Mouse (Mus musculus) gastrocnemius, postnatal 14 days (tissue): ENCODE data around the gene Ccnt1. TPM values are rescaled to one million over a fixed set of nuclear protein-coding genes. Genes with fewer than 3 reads are reported as not detected.
"Not testable (repeated sequence)": the region's sequence is repeated elsewhere in the genome, so short reads cannot be mapped to it uniquely, and the experiment has no call there.

Experiments used
- DNase-seq: peaks from one replicate; pipeline ENCODE4 v3.0.0; 2021; ENCODE audit warnings: mixed read lengths
- intact Hi-C: fragments of 180-260 bp; cut with DNase I; formaldehyde crosslinking; loops from one replicate; pipeline ENCODE4 v1.15.1; 2025; ENCODE audit warnings: low total_unique reads
- total RNA-seq, 2 experiments: library from RNA; stranded (reverse); gene quantifications; 2 replicates each; pipeline ENCODE4 v1.2.3; 2021

The Ccnt1 gene
- total RNA-seq, 2 experiments from 2014 or later, result 20.4 to 20.6 TPM

- intact Hi-C loops, result loop anchor here (2.0 kb wide), 1 partner anchor 27 kb away; no protein-coding TSS in a partner anchor
- no peak for DNase-seq
These were observed 31.1 kb upstream of the Ccnt1 start for GRCm38 (mm10) chr15:98601832-98602190.

DNA sequence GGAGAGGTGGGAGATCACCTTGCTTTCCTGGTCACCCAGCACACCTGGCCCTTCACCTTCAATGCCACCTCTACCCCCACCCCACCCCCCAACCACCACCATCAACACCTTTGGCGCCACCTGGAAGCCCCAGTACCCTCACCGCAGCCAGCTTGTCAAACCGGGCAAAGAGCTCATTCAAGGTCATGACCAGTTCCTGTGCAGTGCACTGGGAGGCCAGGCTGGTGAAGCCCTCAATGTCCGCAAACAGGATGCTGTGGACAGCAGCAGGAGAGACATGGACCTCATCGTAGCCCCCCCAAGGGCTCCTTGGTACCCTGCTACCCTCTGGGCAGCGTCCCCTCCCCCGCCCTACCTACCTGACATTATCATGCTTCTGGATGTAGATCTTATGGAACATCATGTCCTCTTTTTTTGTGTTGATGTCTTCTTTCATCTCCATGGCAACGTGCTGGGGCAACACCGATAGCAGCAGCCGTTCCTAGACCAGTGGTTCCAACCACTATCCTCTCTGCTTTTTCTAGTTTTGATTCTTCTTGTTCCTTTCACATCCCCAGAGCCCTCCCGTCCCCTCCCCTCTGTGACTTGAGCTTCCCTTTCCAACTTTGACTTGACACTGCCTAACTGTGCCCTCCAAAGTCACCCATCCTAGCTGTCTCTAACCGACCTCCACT is 29.4 kb upstream of the Ccnt1 start:
- no peak for DNase-seq
- intact Hi-C loops, result loop anchor here (2.0 kb wide), 1 partner anchor 29 kb away; no protein-coding TSS in a partner anchor

DNA sequence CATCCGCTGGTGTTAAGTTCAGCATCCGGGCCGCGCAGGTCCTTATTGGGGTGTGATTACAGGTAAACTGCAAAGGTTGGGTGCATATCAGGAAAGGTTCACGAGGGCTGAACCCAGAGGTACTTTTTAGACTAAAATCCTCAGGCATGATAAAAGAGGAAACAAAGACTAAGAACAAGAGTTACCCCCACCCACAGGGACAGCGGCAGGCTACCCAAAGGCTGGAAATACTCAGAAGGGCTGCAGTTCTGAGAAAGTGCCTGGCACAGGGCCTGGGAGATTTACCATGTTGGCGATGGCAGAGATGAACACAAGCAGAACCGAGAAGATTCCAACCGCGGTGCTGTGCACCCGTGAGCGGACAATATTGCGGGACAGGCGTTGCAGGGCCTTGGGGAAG is 25.9 kb upstream of the Ccnt1 start:
- DNase-seq, result no peak
- intact Hi-C loops, result no loop called here

- intact Hi-C loops, result no loop called here
- no peak for DNase-seq
These were observed 24.3 kb upstream of the Ccnt1 start for GRCm38 (mm10) chr15:98595049-98595448.

GRCm38 (mm10) chr15:98594193-98594592 is 23.5 kb upstream of the Ccnt1 start:
- intact Hi-C loops, result no loop called here
- DNase-seq, result no peak

DNA sequence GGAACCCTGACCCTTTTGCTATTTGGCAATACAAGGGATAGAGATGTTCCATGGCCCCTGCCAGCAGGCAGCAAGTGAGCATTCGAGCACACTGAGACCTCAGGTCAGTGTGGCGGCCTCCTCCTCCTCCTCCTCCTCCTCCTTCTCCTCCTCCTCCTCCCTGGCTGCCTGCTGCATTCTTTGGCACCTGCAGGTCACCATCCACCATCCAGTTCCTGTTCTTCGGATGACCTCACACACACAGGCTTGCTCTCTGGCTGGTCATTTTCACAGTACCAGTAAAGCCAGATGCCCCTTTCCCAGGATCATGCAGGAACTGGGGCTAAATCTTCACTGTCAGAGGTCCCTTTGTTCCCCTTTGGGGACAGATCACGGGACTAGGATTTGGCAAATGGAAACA is 20.7 kb upstream of the Ccnt1 start:
- DNase-seq, result no peak
- intact Hi-C loops, result no loop called here

DNA sequence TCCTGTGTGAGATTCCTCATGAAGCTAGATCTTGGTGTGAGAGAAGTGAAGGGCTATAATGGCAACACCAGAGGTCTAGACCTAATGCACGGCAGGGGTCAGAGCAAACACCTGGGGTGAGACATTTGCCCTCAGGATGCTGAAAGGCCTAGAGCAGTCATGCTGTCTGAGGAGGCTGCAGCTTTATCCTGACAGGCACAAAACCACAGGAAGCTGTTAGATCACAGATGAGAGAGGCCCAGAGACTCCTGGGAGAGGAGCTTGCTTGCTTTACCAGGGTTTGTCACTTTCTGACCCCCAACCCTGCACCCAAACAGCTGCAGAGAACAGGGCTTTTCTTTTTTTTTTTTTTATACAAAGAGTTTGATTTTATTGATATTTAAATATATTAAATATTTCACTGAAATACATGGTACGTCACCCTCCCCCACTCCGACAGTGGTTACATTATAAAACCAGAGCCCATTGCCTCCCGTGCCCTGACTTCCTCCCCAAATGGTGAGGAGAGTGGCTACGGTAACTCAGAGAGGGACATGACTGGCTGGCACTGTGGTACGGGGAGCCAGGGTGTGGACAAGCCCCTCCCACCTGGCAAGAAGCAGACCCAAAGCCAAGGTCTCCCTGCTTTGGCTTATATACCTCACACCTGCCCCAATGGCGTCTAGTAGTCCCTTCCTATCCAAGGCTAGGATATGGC is 19.1 kb upstream of the Ccnt1 start:
- no peak for DNase-seq
- intact Hi-C loops, result no loop called here

DNA sequence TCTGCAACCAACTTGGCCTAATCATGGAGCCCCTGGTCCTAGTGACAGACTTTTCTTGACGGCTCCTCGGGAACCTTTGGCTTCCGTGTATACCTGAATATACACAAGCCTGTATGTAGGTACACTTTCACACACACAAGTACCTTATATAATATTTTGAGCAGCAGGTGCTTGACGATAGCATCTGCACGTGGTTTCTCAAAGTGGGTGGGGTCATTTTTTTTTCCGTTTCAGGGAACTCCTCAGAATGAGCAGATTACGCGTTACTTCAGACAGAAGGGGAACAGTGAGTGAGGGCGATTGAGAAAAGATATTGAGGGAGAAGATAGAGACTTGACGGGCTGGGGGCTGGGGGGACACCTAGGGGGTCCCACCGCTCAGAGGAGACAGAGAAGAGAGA is 17.0 kb upstream of the Ccnt1 start:
- intact Hi-C loops, result no loop called here

GRCm38 (mm10) chr15:98586141-98586540 is 15.4 kb upstream of the Ccnt1 start:
- DNase-seq, intact Hi-C loops: not testable (repeated sequence)

More for the DNA sequence above, 17.0 kb upstream of the Ccnt1 start:
- DNase-seq, result no peak

GRCm38 (mm10) chr15:98585421-98585820 is 14.7 kb upstream of the Ccnt1 start:
- intact Hi-C loops, result no loop called here
- no peak for DNase-seq

DNA sequence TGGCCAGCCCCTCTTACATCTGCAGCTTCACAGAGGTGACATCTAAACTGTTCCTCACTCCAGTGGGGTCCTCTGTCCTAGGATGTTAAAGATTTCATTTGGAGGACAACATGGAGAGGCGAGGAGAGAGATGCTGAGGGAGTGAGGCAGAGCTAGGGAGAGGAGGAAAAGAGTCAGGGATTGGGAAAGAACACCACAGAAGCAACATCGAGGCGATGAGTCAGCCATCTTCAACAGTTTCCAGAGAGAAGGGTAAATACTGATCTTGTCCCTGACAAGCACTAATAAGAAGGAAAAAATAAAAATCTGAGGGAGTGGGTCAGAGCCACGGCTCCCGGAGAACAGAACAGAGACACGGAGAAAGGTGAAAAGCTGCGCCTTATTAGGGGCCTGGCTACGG is 12.3 kb upstream of the Ccnt1 start:
- intact Hi-C loops, result no loop called here
- DNase-seq, result no peak

DNA sequence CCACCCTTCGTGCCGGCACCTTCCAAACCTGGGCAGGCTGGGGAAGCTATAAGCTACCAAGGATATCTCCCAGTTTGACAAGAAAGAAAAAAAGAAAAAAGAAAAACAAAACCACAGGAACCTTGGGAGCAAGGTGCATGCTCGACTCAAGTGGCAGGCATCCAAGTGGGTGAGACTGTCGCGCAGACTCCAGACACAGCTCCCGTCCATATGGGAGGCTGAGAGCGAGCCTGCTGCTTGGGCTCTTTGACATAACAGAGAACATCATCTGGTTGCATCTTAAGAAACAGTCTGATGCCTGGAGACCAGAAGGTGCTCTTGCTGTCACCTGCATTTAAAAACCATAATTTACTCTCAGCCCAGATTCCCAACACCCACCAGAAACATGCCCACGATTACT is 11.7 kb upstream of the Ccnt1 start:
- intact Hi-C loops, result no loop called here
- DNase-seq, result no peak

- DNase-seq, result peak; percentile 69
- intact Hi-C loops, result loop anchor here (2.0 kb wide), 1 partner anchor 37 kb away; no protein-coding TSS in a partner anchor
These were observed 9.2 kb upstream of the Ccnt1 start for GRCm38 (mm10) chr15:98579795-98580464.

- DNase-seq, result no peak
- intact Hi-C loops, result no loop called here
These were observed 8.6 kb upstream of the Ccnt1 start for GRCm38 (mm10) chr15:98579310-98579709.

DNA sequence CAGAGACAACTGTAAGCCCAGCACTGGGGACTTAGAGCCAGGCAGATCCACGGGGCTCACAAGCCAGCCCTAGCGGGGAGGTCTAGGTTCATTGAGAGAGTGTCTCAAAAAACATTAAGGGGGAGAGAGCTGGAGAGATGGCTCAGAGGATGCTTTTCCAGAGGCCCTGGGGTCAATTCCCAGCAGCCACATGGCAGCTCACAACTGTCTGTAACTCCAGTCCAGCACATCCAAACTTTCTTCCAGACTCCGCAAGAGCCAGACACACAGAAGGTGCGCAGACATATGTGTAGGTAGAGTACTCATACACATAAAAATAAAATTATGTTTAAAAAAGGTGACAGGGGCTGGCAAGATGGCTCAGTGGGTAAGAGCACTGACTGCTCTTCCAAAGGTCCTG is 2.6 kb upstream of the Ccnt1 start:
- intact Hi-C loops, result no loop called here

GRCm38 (mm10) chr15:98569795-98570365 is 843 bp downstream of the Ccnt1 start:
- intact Hi-C loops, result no loop called here

More for the DNA sequence above, 2.6 kb upstream of the Ccnt1 start:
- DNase-seq, result no peak

GRCm38 (mm10) chr15:98569216-98569615 is 1.5 kb downstream of the Ccnt1 start:
- no peak for DNase-seq
- intact Hi-C loops, result no loop called here

More at GRCm38 (mm10) chr15:98569795-98570365, 843 bp downstream of the Ccnt1 start:
- no peak for DNase-seq

GRCm38 (mm10) chr15:98568256-98569033 is 2.3 kb downstream of the Ccnt1 start:
- DNase-seq, result no peak

More at GRCm38 (mm10) chr15:98568256-98569033, 2.3 kb downstream of the Ccnt1 start:
- intact Hi-C loops, result no loop called here
